Mouse (Mus musculus) CH12.LX (cell line): Measurements from ENCODE around the gene Ndufa8. TPM values are rescaled to one million over a fixed set of nuclear protein-coding genes. Genes with fewer than 3 reads are reported as not detected.

ENCODE experiments used
- DNase-seq: peaks from one replicate; pipeline ENCODE4 v3.0.0-alpha.2; 2013; ENCODE audit errors: extremely low read depth
- H3K27ac ChIP-seq: 2 replicates; pipeline ENCODE4 v1.5.1; 2012; ENCODE audit warnings: low read depth, mild to moderate bottlenecking, control low read depth, moderate library complexity; ENCODE audit not compliant: insufficient read depth
- H3K27me3 ChIP-seq: replicated peaks from 2 replicates; pipeline ENCODE3; 2012; ENCODE audit warnings: inconsistent platforms
- H3K36me3 ChIP-seq, 2 experiments: replicated peaks in 1 of 2; 2 replicates each; pipeline versions ENCODE3 to v1.6.1; 2012; ENCODE audit warnings: inconsistent platforms in 1 of 2, low read length in 1 of 2, mild to moderate bottlenecking in 1 of 2, mixed read lengths in 1 of 2, moderate library complexity in 1 of 2; ENCODE audit not compliant: control insufficient read depth in 1 of 2, insufficient read depth in 1 of 2
- H3K4me1 ChIP-seq, 2 experiments: 2 replicates each; pipeline ENCODE4 v1.6.1; 2012; ENCODE audit warnings: inconsistent platforms in 1 of 2, moderate library complexity in 1 of 2; ENCODE audit not compliant: insufficient read depth in 2 of 2, control insufficient read depth in 1 of 2
- H3K4me2 ChIP-seq: 2 replicates; pipeline ENCODE4 v1.6.1; 2012; ENCODE audit warnings: low read depth, mild to moderate bottlenecking, control low read depth; ENCODE audit not compliant: poor library complexity, insufficient read depth, severe bottlenecking
- H3K4me3 ChIP-seq, 3 experiments: fragments of 150-350 bp in 1 of 3; sonication (generic) in 1 of 3; replicated peaks in 1 of 3; 2 replicates each; pipeline versions ENCODE3 to v1.5.1; 2011 to 2012; ENCODE audit warnings: low read depth in 2 of 3, low read length in 2 of 3, mild to moderate bottlenecking in 2 of 3, moderate library complexity in 2 of 3, control low read depth in 1 of 3, improper control_type of control experiment in 1 of 3, inconsistent platforms in 1 of 3, mixed read lengths in 1 of 3; ENCODE audit not compliant: poor library complexity in 1 of 3
- H3K79me2 ChIP-seq: replicated peaks from 2 replicates; pipeline ENCODE4 v1.6.1; 2012; ENCODE audit warnings: mild to moderate bottlenecking, moderate library complexity; ENCODE audit not compliant: control insufficient read depth, poor library complexity, insufficient read depth, severe bottlenecking; ENCODE audit errors: extremely low read depth
- H3K9ac ChIP-seq: 2 replicates; pipeline ENCODE4 v1.6.1; 2012; ENCODE audit warnings: low read depth, mild to moderate bottlenecking, control low read depth, moderate library complexity; ENCODE audit not compliant: insufficient read depth
- H3K9me3 ChIP-seq: replicated peaks from 2 replicates; pipeline ENCODE3; 2012; ENCODE audit warnings: low read length, inconsistent platforms, mixed read lengths
- CHD2 ChIP-seq: IDR thresholded peaks from 2 replicates; pipeline ENCODE4 v1.6.1; 2011; ENCODE audit warnings: low read length, improper control_type of control experiment
- ELF1 ChIP-seq: IDR thresholded peaks from 2 replicates; pipeline ENCODE4 v1.6.1; 2014; ENCODE audit warnings: low read depth, mild to moderate bottlenecking, inconsistent platforms, low read length, improper control_type of control experiment
- EP300 ChIP-seq: IDR thresholded peaks from 2 replicates; pipeline ENCODE4 v1.6.1; 2011; ENCODE audit warnings: low read length, improper control_type of control experiment
- GABPA ChIP-seq: IDR thresholded peaks from 2 replicates; pipeline ENCODE4 v1.6.1; 2012; ENCODE audit warnings: low read depth, low read length, improper control_type of control experiment, inconsistent platforms; ENCODE audit not compliant: insufficient replicate concordance
- MAFK ChIP-seq: IDR thresholded peaks from 2 replicates; pipeline ENCODE4 v1.6.1; 2011; ENCODE audit warnings: low read length, improper control_type of control experiment; ENCODE audit not compliant: insufficient replicate concordance
- MXI1 ChIP-seq: IDR thresholded peaks from 2 replicates; pipeline ENCODE4 v1.6.1; 2011; ENCODE audit warnings: mild to moderate bottlenecking, low read depth, low read length, improper control_type of control experiment
- NELFE ChIP-seq: IDR thresholded peaks from 2 replicates; pipeline ENCODE4 v1.6.1; 2011; ENCODE audit warnings: low read depth, low read length, improper control_type of control experiment
- POLR2A ChIP-seq: IDR thresholded peaks from 2 replicates; pipeline ENCODE4 v1.6.1; 2011; ENCODE audit warnings: low read depth, mild to moderate bottlenecking, improper control_type of control experiment, low read length
- SMC3 ChIP-seq: IDR thresholded peaks from 2 replicates; pipeline ENCODE4 v1.6.1; 2011; ENCODE audit warnings: low read depth, low read length, improper control_type of control experiment
- TBP ChIP-seq: conservative IDR thresholded peaks from 2 replicates; pipeline ENCODE4 v1.6.1; 2011; ENCODE audit warnings: low read depth, low read length, improper control_type of control experiment
- UBTF ChIP-seq: IDR thresholded peaks from 2 replicates; pipeline ENCODE4 v1.6.1; 2012; ENCODE audit warnings: low read depth, mild to moderate bottlenecking, inconsistent platforms, low read length, improper control_type of control experiment, moderate library complexity
- ZC3H11A ChIP-seq: IDR thresholded peaks from 2 replicates; pipeline ENCODE4 v1.6.1; 2012; ENCODE audit warnings: low read depth, mild to moderate bottlenecking, inconsistent platforms, low read length, improper control_type of control experiment
- ZKSCAN1 ChIP-seq: IDR thresholded peaks from 2 replicates; pipeline ENCODE4 v1.6.1; 2012; ENCODE audit warnings: low read depth, inconsistent platforms, low read length, improper control_type of control experiment, borderline replicate concordance
- dilution Hi-C: fragments of 300-500 bp; cut with MboI; formaldehyde crosslinking; loops from 2 replicates; pipeline ENCODE4 v1.14.3; 2020; ENCODE audit warnings: low sequenced_read_pairs; ENCODE audit not compliant: extremely low pct_unique_long_range_greater_than_20kb, extremely low pct_ligation_motif_present
- in situ Hi-C: fragments of 300-500 bp; cut with MboI; formaldehyde crosslinking; loops from 3 replicates; pipeline ENCODE4 v1.14.3; 2019; ENCODE audit warnings: low sequenced_read_pairs, low pct_ligation_motif_present, low pct_unique_long_range_greater_than_20kb, mixed read lengths
- polyA plus RNA-seq: library from polyadenylated mRNA; unstranded; fragments of >175 nt; gene quantifications from 2 replicates; pipeline ENCODE4 v1.2.1, GENCODE M21; 2012; ENCODE audit warnings: low read depth; ENCODE audit not compliant: insufficient read length
- total RNA-seq, 2 experiments: library from RNA; depleted of rRNA; stranded (reverse); fragments of 300-350 nt in 1 of 2; fragments of >200 nt in 1 of 2; gene quantifications; 2 replicates each; pipeline ENCODE4 v1.2.3; 2012 to 2014

Ndufa8 gene
- total and polyA plus RNA-seq, 3 experiments = 111 to 179 (median 119) TPM

DNA sequence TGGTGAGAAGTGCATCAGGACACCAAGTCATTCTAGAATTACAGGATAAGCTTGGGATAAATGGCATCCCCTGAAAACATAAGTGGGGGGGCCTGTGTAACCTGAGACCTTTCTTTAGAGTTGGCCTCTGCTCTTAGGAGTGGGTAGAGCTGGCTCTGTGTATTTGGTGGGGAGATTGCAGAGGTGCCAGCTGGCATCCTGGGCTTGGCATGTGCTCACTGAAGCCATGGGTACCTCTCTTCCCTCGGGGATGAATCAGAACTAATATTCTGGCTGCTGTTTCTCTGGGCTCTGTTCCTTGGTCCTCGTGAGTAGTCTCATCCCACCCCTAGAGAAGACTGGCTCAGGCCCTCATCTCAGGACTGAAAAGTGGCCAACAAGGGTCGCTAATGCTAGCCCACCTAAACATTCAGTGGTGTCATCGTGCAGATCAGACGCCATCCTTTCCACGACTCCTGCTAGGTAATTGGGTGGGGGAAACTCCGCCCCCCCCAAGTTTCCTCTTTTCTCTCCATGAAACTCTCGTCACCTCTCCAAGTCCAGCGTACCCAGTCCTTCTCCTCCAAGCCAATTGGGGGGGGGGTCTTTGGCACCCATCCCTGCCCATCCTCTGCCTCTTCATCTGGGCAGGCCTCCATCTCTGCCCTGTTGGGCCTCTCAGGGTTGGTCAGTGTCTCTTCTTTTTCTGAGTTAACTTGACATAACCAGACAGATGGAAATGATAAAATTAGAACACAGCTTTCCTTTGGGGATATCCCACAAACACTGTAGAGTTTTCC is 33.8 kb upstream of the Ndufa8 start:
- Histone ChIP-seq H3K9ac (no peak overlapping the region), H3K79me2 (no peaks in the 10 kb centered on the region), H3K4me1 (no peaks in the 10 kb centered on the region), H3K9me3 (no peaks in the 10 kb centered on the region), H3K36me3 (no peaks in the 10 kb centered on the region), H3K27ac (no peak overlapping the region), H3K4me3 (no peak overlapping the region), H3K4me2 (no peak overlapping the region), H3K27me3 (peaks cover 68% of the 10 kb centered on the region)
- in situ Hi-C loops (no loop called here), dilution Hi-C loops (no loop called here)
- DNase-seq = no peak
- no peak for TF ChIP-seq TBP
- TF ChIP-seq UBTF = no peak
- TF ChIP-seq ELF1 = no peak
- TF ChIP-seq EP300 = no peak
- TF ChIP-seq POLR2A = no peak
- no peak for TF ChIP-seq CHD2
- no peak for TF ChIP-seq MXI1

DNA sequence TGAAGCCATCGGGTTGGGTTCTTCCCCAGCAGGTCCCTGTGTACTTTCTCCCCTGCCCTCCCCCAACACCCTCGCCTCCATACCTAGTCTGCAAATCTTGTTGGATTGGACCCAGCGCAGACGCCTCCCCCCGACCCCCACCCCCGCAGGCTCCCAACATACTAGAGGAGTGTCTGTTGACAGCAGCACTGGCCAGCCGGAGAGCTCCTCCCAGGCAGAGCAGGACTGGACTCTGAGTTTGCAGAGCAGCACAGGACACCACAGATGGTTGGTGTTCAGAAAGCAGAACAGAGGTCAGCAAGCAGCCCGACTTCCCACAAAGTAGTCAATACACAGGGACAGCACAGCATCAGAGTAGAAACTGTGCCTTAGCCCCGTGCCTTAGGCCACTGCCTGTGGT is 32.2 kb upstream of the Ndufa8 start:
- H3K4me2 ChIP-seq = no peak overlapping the region
- no peaks in the 10 kb centered on the region for H3K79me2 ChIP-seq
- H3K9ac ChIP-seq = no peak overlapping the region
- H3K27ac ChIP-seq = no peak overlapping the region
- TF ChIP-seq MAFK (no peak), CHD2 (no peak), ZC3H11A (no peak), GABPA (no peak), ELF1 (no peak), SMC3 (no peak), NELFE (no peak), ZKSCAN1 (no peak)
- in situ Hi-C loops (no loop called here), dilution Hi-C loops (no loop called here)
- DNase-seq = no peak
- H3K27me3 ChIP-seq = peaks cover 62% of the 10 kb centered on the region
- H3K4me1 ChIP-seq = no peaks in the 10 kb centered on the region
- no peaks in the 10 kb centered on the region for H3K9me3 ChIP-seq
- H3K36me3 ChIP-seq = no peaks in the 10 kb centered on the region
- H3K4me3 ChIP-seq = no peak overlapping the region
